Mouse (Mus musculus): ENCODE data around the gene Prlh.

DNA sequence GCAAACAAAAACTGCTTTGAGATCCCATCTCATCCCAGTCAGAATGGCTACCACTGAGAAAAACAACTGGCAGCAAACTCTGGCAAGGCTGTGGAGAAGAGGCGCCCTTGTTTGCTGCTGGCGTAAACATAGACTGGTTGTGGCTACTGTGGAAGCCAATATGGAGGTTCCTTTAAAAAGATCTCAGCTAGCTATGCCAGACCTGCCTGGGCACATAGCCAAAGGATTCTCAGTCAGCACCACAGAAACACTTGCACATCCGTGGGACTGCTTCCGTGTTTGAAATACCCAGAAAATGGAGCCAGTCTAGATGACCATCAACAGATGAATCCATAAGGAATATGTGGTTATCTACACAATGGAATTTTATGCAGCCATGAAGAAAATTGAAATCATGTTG, 26.9 kb upstream of the Prlh start:
- no peak for TF ChIP-seq POLR2A (IDR thresholded peaks at IDR 0.05; ENCODE audit: insufficient read length, low read depth)
- no peak for TF ChIP-seq SRF (IDR thresholded peaks at IDR 0.05; ENCODE audit: control insufficient read depth, insufficient read length, low read depth)
